Mouse (Mus musculus) thymus, postnatal 36 days (tissue): ENCODE results near the gene Pde10a.

Source experiments
- DNase-seq, 2 experiments: peaks; one replicate each; pipeline ENCODE4 v3.0.0; 2022; ENCODE audit warnings: mixed read lengths in 2 of 2

Pde10a gene

GRCm38 (mm10) chr17:8899212-8899611 lies 374.0 kb downstream of the Pde10a start:
- DNase-seq = no peak

- no peak for DNase-seq
Observed at GRCm38 (mm10) chr17:8903555-8904283, 378.5 kb downstream of the Pde10a start.

GRCm38 (mm10) chr17:8910571-8910970 lies 385.4 kb downstream of the Pde10a start:
- no peak for DNase-seq

GRCm38 (mm10) chr17:8912933-8913332 lies 387.8 kb downstream of the Pde10a start:
- no peak for DNase-seq

GRCm38 (mm10) chr17:8915693-8916092 lies 390.5 kb downstream of the Pde10a start:
- DNase-seq = no peak

- DNase-seq = peak in 1 of 2 experiments; percentile 56
Observed at GRCm38 (mm10) chr17:8923074-8923473, 397.9 kb downstream of the Pde10a start.

GRCm38 (mm10) chr17:8923727-8924126 lies 398.6 kb downstream of the Pde10a start:
- peak; percentile 48 to 75 for DNase-seq

GRCm38 (mm10) chr17:8925819-8926383 lies 400.7 kb downstream of the Pde10a start:
- DNase-seq = no peak

- DNase-seq = no peak
Observed at GRCm38 (mm10) chr17:8928560-8928959, 403.4 kb downstream of the Pde10a start.

- no peak for DNase-seq
Observed at GRCm38 (mm10) chr17:8929636-8930035, 404.5 kb downstream of the Pde10a start.

GRCm38 (mm10) chr17:8935604-8936003 lies 410.4 kb downstream of the Pde10a start:
- no peak for DNase-seq

- DNase-seq = no peak
Observed at GRCm38 (mm10) chr17:8936603-8937002, 411.4 kb downstream of the Pde10a start.

- no peak for DNase-seq
Observed at GRCm38 (mm10) chr17:8951588-8951987, 426.4 kb downstream of the Pde10a start.

- no peak for DNase-seq
Observed at GRCm38 (mm10) chr17:8952951-8953350, 427.8 kb downstream of the Pde10a start.

- no peak for DNase-seq
Observed at GRCm38 (mm10) chr17:8958125-8958524, 433.0 kb downstream of the Pde10a start.

- no peak for DNase-seq
Observed at GRCm38 (mm10) chr17:8960386-8960785, 435.2 kb downstream of the Pde10a start.

GRCm38 (mm10) chr17:8961097-8961496 lies 435.9 kb downstream of the Pde10a start:
- DNase-seq = no peak

GRCm38 (mm10) chr17:8961644-8962043 lies 436.5 kb downstream of the Pde10a start:
- DNase-seq = no peak

GRCm38 (mm10) chr17:8965177-8965576 lies 440.0 kb downstream of the Pde10a start:
- no peak for DNase-seq

GRCm38 (mm10) chr17:8972152-8972854 lies 447.1 kb downstream of the Pde10a start:
- DNase-seq = no peak

- DNase-seq = no peak
Observed at GRCm38 (mm10) chr17:8973331-8973730, 448.2 kb downstream of the Pde10a start.

GRCm38 (mm10) chr17:8974423-8974822 lies 449.3 kb downstream of the Pde10a start:
- no peak for DNase-seq

GRCm38 (mm10) chr17:8974823-8975397 lies 449.7 kb downstream of the Pde10a start:
- no peak for DNase-seq

- no peak for DNase-seq
Observed at GRCm38 (mm10) chr17:8976745-8977144, 451.6 kb downstream of the Pde10a start.
